Comparison of ENCODE assay signal across 28 mouse cellular contexts in genomic region chr11:83791133-83791532, GRCm38 (mm10). TPM values are rescaled to one million over a fixed set of nuclear protein-coding genes. Genes with fewer than 3 reads are reported as not detected.
DNase-seq lines count a peak whose midpoint lies in the region; ATAC-seq and TF ChIP-seq lines count a peak whose summit lies in the region.
"Had no signal": no experiment of that assay in that cellular context is flagged by ENCODE, and none has a peak within 500 bp of the region (broad histone marks: within the 10 kb centered on the region; RNA-seq: fewer than 3 reads in every experiment).

No protein-coding gene starts in this region.

- H3K9me3 ChIP-seq in kidney, postnatal 0 days (replicated peaks; ENCODE audit: low read length) = no peaks in the 10 kb centered on the region
- no peaks in the 10 kb centered on the region for H3K9me3 ChIP-seq in lung, embryonic 14.5 days (ENCODE audit: low read depth, low read length)
- H3K9me3 ChIP-seq: embryonic facial prominence, embryonic 10.5 days; embryonic facial prominence, embryonic 12.5 days; forebrain, embryonic 13.5 days; forebrain, embryonic 15.5 days; G1E had no signal

- no peak for DNase-seq in kidney, postnatal 0 days (ENCODE audit: low spot score)
- no peak for DNase-seq in kidney, adult 18-20 months
- no peak for DNase-seq in lung, embryonic 14.5 days
- DNase-seq in lung, postnatal 36 days = no peak
- DNase-seq in 416B (ENCODE audit: low read depth) = peak; percentile 55
- peak; percentile 23 for DNase-seq in A20 (ENCODE audit: low read depth, low spot score)
- no peak for DNase-seq in urinary bladder, adult 18-20 months (ENCODE audit: low spot score in 2 of 2)
- DNase-seq: adrenal gland, adult 8-10 months; adrenal gland, postnatal 14 days; adrenal gland, postnatal 36 days; cerebellum, adult 11-12 months; cerebellum, adult 2 months; cerebellum, adult 9-10 months; cerebellum, postnatal 10 days; cerebellum, postnatal 25 days; forebrain, postnatal 0 days had no signal

- no peaks in the 10 kb centered on the region for H3K36me3 ChIP-seq in kidney, postnatal 0 days (ENCODE audit: insufficient read depth, low read length)
- H3K36me3 ChIP-seq in lung, embryonic 14.5 days (ENCODE audit: insufficient read depth) = no peaks in the 10 kb centered on the region
- H3K36me3 ChIP-seq: embryonic facial prominence, embryonic 10.5 days; embryonic facial prominence, embryonic 12.5 days; forebrain, embryonic 15.5 days had no signal

- peak; percentile 34; the same call in 1 of the 2 replicates for TF ChIP-seq CTCF in kidney, postnatal 0 days (IDR thresholded peaks at IDR 0.05; ENCODE audit: low read depth)
- TF ChIP-seq CTCF in lung, embryonic 14.5 days (IDR thresholded peaks at IDR 0.05; ENCODE audit: low read depth) = peak; percentile 21; the same call in 1 of the 2 replicates

- no peak overlapping the region for H3K4me3 ChIP-seq in kidney, postnatal 0 days (replicated peaks; ENCODE audit: low read depth, low read length)
- H3K4me3 ChIP-seq in lung, embryonic 14.5 days (ENCODE audit: low read depth, low read length) = no peak overlapping the region
- H3K4me3 ChIP-seq: embryonic facial prominence, embryonic 10.5 days; embryonic facial prominence, embryonic 12.5 days; forebrain, embryonic 13.5 days; forebrain, embryonic 15.5 days had no signal

- 0 out of 2 replicates have a peak, but pooled peaks cover 4% of the 10 kb centered on the region for H3K4me1 ChIP-seq in kidney, postnatal 0 days (replicated peaks; ENCODE audit: insufficient read depth, low read length)
- no peaks in the 10 kb centered on the region for H3K4me1 ChIP-seq in lung, embryonic 14.5 days (ENCODE audit: insufficient read depth)
- H3K4me1 ChIP-seq: embryonic facial prominence, embryonic 12.5 days had no signal

- no peaks in the 10 kb centered on the region for H3K27me3 ChIP-seq in kidney, postnatal 0 days (ENCODE audit: insufficient read depth, low read length)
- no peaks in the 10 kb centered on the region for H3K27me3 ChIP-seq in lung, embryonic 14.5 days (ENCODE audit: insufficient read depth, low read length)
- H3K27me3 ChIP-seq: embryonic facial prominence, embryonic 12.5 days; forebrain, embryonic 15.5 days; Patski had no signal

- ATAC-seq in kidney, postnatal 0 days (replicated peaks; ENCODE audit: low FRiP score, low read depth) = no peak
- ATAC-seq in lung, embryonic 14.5 days (ENCODE audit: insufficient read depth) = no peak
- no peak for ATAC-seq in inflammation-experienced regulatory T-cells, adult 6 months
- ATAC-seq: activated CD4-positive, CD25-positive, alpha-beta regulatory T cell, adult 4 months; forebrain, embryonic 13.5 days; forebrain, embryonic 15.5 days; forebrain, postnatal 0 days; Patski had no signal

- H3K9ac ChIP-seq in kidney, postnatal 0 days (ENCODE audit: low read depth, low read length) = no peak overlapping the region
- H3K9ac ChIP-seq in lung, embryonic 14.5 days = no peak overlapping the region
- H3K9ac ChIP-seq: embryonic facial prominence, embryonic 12.5 days; forebrain, embryonic 13.5 days; forebrain, embryonic 15.5 days; forebrain, postnatal 0 days had no signal

- H3K4me2 ChIP-seq in kidney, postnatal 0 days (ENCODE audit: low read length) = no peak overlapping the region
- no peak overlapping the region for H3K4me2 ChIP-seq in lung, embryonic 14.5 days
- H3K4me2 ChIP-seq: embryonic facial prominence, embryonic 12.5 days; forebrain, embryonic 13.5 days; forebrain, embryonic 15.5 days had no signal

- WGBS in kidney, postnatal 0 days = 56% methylated on average over 4 of the region's 4 CpGs
- WGBS in lung, embryonic 14.5 days = 29% methylated on average over 4 of the region's 4 CpGs

- H3K27ac ChIP-seq in kidney, postnatal 0 days = no peak overlapping the region
- H3K27ac ChIP-seq in lung, embryonic 14.5 days (ENCODE audit: low read depth) = no peak overlapping the region
- H3K27ac ChIP-seq: embryonic facial prominence, embryonic 10.5 days; embryonic facial prominence, embryonic 12.5 days; forebrain, embryonic 13.5 days; forebrain, embryonic 15.5 days had no signal

RNA-seq across cellular contexts. Expression of gene Heatr6, which starts 37.6 kb away (rescaled TPM):
- polyA plus RNA-seq in kidney, postnatal 0 days (2015; fragmentation: Nextera tagmentation; extraction: Ambion mirVana) = 14.4 and 14.9 TPM in 2 replicates
- polyA plus RNA-seq in lung, embryonic 14.5 days (2014; fragmentation: Nextera tagmentation; extraction: Ambion mirVana) = 25.6 and 26.5 TPM in 2 replicates
- polyA plus RNA-seq in inflammation-experienced regulatory T-cells, adult 6 months (2017; shearing (Covaris generic)) = 10 to 100 TPM; 28.7 to 42.7 (median 36.0) TPM

RNA-seq across cellular contexts. Expression of gene Wfdc21, which starts 44.4 kb away (rescaled TPM):
- 1.5 and 1.7 TPM in 2 replicates for polyA plus RNA-seq in kidney, postnatal 0 days (2015; fragmentation: Nextera tagmentation; extraction: Ambion mirVana)
- 0.99 and 1.2 TPM in 2 replicates for polyA plus RNA-seq in lung, embryonic 14.5 days (2014; fragmentation: Nextera tagmentation; extraction: Ambion mirVana)
- polyA plus RNA-seq in inflammation-experienced regulatory T-cells, adult 6 months (2017; shearing (Covaris generic)) = not detected
- polyA plus RNA-seq: activated CD4-positive, CD25-positive, alpha-beta regulatory T cell, adult 4 months; C2C12; cortical plate, adult 2 months; embryonic facial prominence, embryonic 10.5 days; embryonic facial prominence, embryonic 12.5 days; forebrain, embryonic 11.5 days; forebrain, embryonic 13.5 days; forebrain, embryonic 15.5 days; forebrain, postnatal 0 days; G1E; Patski had no signal

RNA-seq across cellular contexts. Expression of gene Hnf1b, which starts 58.7 kb away (rescaled TPM):
- 88.8 and 92.6 TPM in 2 replicates for polyA plus RNA-seq in kidney, postnatal 0 days (2015; fragmentation: Nextera tagmentation; extraction: Ambion mirVana)
- polyA plus RNA-seq in lung, embryonic 14.5 days (2014; fragmentation: Nextera tagmentation; extraction: Ambion mirVana) = 10.9 and 11.4 TPM in 2 replicates
- not detected for polyA plus RNA-seq in inflammation-experienced regulatory T-cells, adult 6 months (2017; shearing (Covaris generic))
- polyA plus RNA-seq: activated CD4-positive, CD25-positive, alpha-beta regulatory T cell, adult 4 months; C2C12; embryonic facial prominence, embryonic 12.5 days; embryonic facial prominence, embryonic 14.5 days; forebrain, embryonic 11.5 days; forebrain, embryonic 13.5 days; forebrain, embryonic 15.5 days; G1E had no signal

Comparison
In these comparisons a context has a peak if more than half of its experiments do, and no peak if none do; other contexts are left out.
1. DNase-seq: peak in 416B (single experiment) and A20 (single experiment); none in kidney, postnatal 0 days (single experiment), kidney, adult 18-20 months (single experiment), lung, embryonic 14.5 days (single experiment), lung, postnatal 36 days (single experiment) and urinary bladder, adult 18-20 months (0 of 2).
2. RNA of gene Hnf1b, which starts 58.7 kb away (polyA plus RNA-seq): 88.8 to 92.6 TPM in kidney, postnatal 0 days and 10.9 to 11.4 TPM in lung, embryonic 14.5 days; not detected in inflammation-experienced regulatory T-cells, adult 6 months; every median in the first group is over 10 times any median in the second.